Mouse (Mus musculus) MEL (cell line): ENCODE measurements at regions not wholly inside any gene's neighbourhood (a gene's known extent, or its start where the extent isn't known, plus 50 kb on each side); places are given as distances from the start of the nearest gene placed in this dataset.

Experiments used
- POLR2A ChIP-seq, 2 experiments: IDR thresholded peaks; 2 replicates each; pipeline ENCODE4 v1.6.1; 2011 to 2012; ENCODE audit warnings: low read length in 2 of 2, mild to moderate bottlenecking in 2 of 2, control low read depth in 1 of 2, improper control_type of control experiment in 1 of 2, low read depth in 1 of 2, moderate library complexity in 1 of 2; ENCODE audit not compliant: control insufficient read depth in 1 of 2, insufficient read depth in 1 of 2, poor library complexity in 1 of 2
- SMC3 ChIP-seq: IDR thresholded peaks from 2 replicates; pipeline ENCODE4 v1.6.1; 2011; ENCODE audit warnings: low read depth, low read length, improper control_type of control experiment

DNA sequence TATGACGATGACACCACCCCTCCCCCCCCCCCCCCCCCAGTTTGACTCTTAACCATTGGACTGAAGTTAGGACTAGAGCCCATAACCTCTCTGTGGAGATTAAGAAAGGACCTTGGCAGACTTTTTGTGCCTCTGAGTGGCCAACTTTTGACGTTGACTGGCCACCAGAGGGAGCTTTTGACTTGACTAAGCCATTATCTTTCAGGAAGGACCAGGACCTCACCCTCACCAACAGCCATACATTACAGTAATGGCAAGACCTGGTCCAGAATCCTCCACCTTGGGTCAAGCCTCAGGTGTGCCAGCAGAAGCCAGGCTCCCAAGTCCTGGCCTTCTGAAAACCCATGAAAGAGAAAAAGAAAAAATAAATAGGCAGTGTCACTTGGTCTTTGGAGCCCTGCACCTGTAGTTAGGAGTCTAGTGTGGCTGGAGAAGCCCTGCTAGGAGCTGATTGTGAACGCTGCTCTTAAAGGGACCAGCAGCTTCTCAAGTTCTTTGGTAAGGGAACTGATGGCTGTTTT, 90.3 kb upstream of the Plcl2 start:
- TF ChIP-seq POLR2A (IDR thresholded peaks at IDR 0.05; ENCODE audit: control insufficient read depth in 1 of 2, insufficient read depth in 1 of 2, low read depth in 1 of 2, low read length in 2 of 2, poor library complexity in 1 of 2) = no peak
- peak; percentile 75 for TF ChIP-seq SMC3
